Mouse (Mus musculus) liver, adult 2 months (tissue): ENCODE results near the gene Wnk2.

Source experiments
- CTCF ChIP-seq: fragments of 200-500 bp; IDR thresholded peaks from 2 replicates; pipeline ENCODE4 v1.5.1; 2011; ENCODE audit warnings: low read depth, low read length, control low read depth
- POLR2A ChIP-seq: fragments of 200-500 bp; IDR thresholded peaks from 2 replicates; pipeline ENCODE4 v1.6.1; 2011; ENCODE audit warnings: low read length, control low read depth; ENCODE audit not compliant: insufficient read depth; ENCODE audit errors: extremely low read depth

- TF ChIP-seq CTCF (no peak), POLR2A (no peak)
These were observed 51.0 kb downstream of the Wnk2 start for GRCm38 (mm10) chr13:49096826-49097225.
